Mouse (Mus musculus) neural tube, embryonic 15.5 days (tissue): ENCODE results near the gene Irgq. TPM values are rescaled to one million over a fixed set of nuclear protein-coding genes. Genes with fewer than 3 reads are reported as not detected.

Experiments used
- ATAC-seq: fragments of 200-750 bp; cut with Nextera tagmentation; 2 replicates; pipeline ENCODE4 v1.8.0; 2017; ENCODE audit warnings: mild to moderate bottlenecking, moderate TSS enrichment, moderate library complexity; ENCODE audit not compliant: low FRiP score
- H3K27ac ChIP-seq: fragments of 300-500 bp; sonication (generic); replicated peaks from 2 replicates; pipeline ENCODE4 v1.5.1; 2015; ENCODE audit warnings: mild to moderate bottlenecking, inconsistent platforms
- H3K27me3 ChIP-seq: fragments of 300-500 bp; sonication (generic); replicated peaks from 2 replicates; pipeline ENCODE4 v1.6.1; 2015; ENCODE audit warnings: inconsistent platforms
- H3K36me3 ChIP-seq: fragments of 300-500 bp; sonication (generic); 2 replicates; pipeline ENCODE4 v1.6.1; 2015; ENCODE audit warnings: inconsistent platforms
- H3K4me1 ChIP-seq: fragments of 300-500 bp; sonication (generic); 2 replicates; pipeline ENCODE4 v1.6.1; 2015; ENCODE audit warnings: inconsistent platforms
- H3K4me2 ChIP-seq: fragments of 300-500 bp; sonication (generic); 2 replicates; pipeline ENCODE4 v1.6.1; 2015; ENCODE audit warnings: inconsistent platforms, mild to moderate bottlenecking, moderate library complexity
- H3K4me3 ChIP-seq: fragments of 300-500 bp; sonication (generic); replicated peaks from 2 replicates; pipeline ENCODE4 v1.5.1; 2015; ENCODE audit warnings: mild to moderate bottlenecking, inconsistent platforms
- H3K9ac ChIP-seq: fragments of 300-500 bp; sonication (generic); replicated peaks from 2 replicates; pipeline ENCODE4 v1.6.1; 2015; ENCODE audit warnings: mild to moderate bottlenecking, inconsistent platforms
- H3K9me3 ChIP-seq: fragments of 300-500 bp; sonication (generic); replicated peaks from 2 replicates; pipeline ENCODE4 v1.6.1; 2016; ENCODE audit warnings: inconsistent platforms
- WGBS: fragments of 180-500 bp; shearing (Covaris S2); methylation state at CpG from one replicate; pipeline ENCODE4 v1.1.7; 2015; ENCODE audit warnings: mixed read lengths; 5-methylcytosine and 5-hydroxymethylcytosine counted together
- polyA plus RNA-seq: library from polyadenylated mRNA; unstranded; fragments of >200 nt; fragmentation: Nextera tagmentation; extraction: Ambion mirVana; gene quantifications from 2 replicates; pipeline ENCODE4 v1.2.1, GENCODE M21; 2015

Gene Irgq
- polyA plus RNA-seq, 1 experiment from 2014 or later = 21.1 TPM

GRCm38 (mm10) chr7:24533031-24533571 is 2.6 kb downstream of the Irgq start:
- Histone ChIP-seq H3K4me1 (peaks cover 51% of the 10 kb centered on the region), H3K4me3 (no peak overlapping the region), H3K27ac (no peak overlapping the region), H3K4me2 (peak overlapping the region; percentile 27; the same call in 1 of the 2 replicates), H3K36me3 (peaks cover 30% of the 10 kb centered on the region), H3K27me3 (no peaks in the 10 kb centered on the region), H3K9me3 (no peaks in the 10 kb centered on the region), H3K9ac (no peak overlapping the region)
- ATAC-seq = no peak
- 67% methylated on average over 28 of the region's 28 CpGs for WGBS

DNA sequence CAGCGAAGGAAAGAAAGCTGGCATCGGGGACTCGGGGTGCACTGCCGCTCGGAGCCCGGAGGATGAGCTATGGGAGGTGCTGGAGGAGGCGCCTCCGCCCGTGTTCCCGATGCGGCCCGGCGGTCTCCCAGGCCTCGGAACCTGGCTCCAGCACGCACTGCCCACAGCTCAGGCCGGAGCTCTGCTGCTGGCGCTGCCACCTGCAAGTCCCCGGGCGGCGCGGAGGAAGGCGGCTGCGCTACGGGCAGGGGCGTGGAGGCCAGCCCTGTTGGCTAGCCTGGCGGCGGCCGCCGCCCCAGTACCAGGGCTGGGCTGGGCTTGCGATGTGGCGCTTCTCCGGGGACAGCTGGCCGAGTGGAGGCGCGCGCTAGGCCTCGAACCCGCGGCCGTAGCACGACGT is 3.3 kb downstream of the Irgq start:
- peaks cover 51% of the 10 kb centered on the region for H3K4me1 ChIP-seq
- 33% methylated on average over 33 of the region's 42 CpGs for WGBS
- H3K27me3 ChIP-seq = no peaks in the 10 kb centered on the region

DNA sequence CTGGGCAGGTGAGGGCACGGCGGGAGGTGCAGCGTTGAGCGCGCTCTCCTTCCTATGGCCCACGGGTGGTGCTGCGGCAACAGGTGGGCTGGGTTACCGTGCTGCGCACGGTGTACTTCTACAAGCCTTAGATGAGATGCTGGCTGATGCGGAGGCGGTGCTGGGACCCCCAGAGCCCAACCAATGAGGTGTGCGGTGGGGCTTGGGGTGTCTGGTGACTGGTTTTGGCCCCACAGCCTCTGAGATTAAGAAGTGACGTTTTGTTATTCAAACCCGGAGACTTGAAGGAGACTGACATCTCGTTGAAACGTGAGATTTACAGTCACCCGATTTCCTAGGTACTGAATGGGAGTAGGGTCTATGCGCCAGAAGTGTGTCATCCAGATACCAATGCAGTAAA is 3.8 kb downstream of the Irgq start:
- no peak overlapping the region for H3K27ac ChIP-seq
- 28% methylated on average over 19 of the region's 19 CpGs for WGBS
- ATAC-seq = no peak
- no peaks in the 10 kb centered on the region for H3K27me3 ChIP-seq
- H3K9ac ChIP-seq = no peak overlapping the region
- peak overlapping the region; percentile 4; the same call in 1 of the 2 replicates for H3K4me3 ChIP-seq
- H3K4me2 ChIP-seq = peak overlapping the region; percentile 27
- no peaks in the 10 kb centered on the region for H3K9me3 ChIP-seq
- peaks cover 30% of the 10 kb centered on the region for H3K36me3 ChIP-seq
- peaks cover 46% of the 10 kb centered on the region for H3K4me1 ChIP-seq

More for the DNA sequence above, 3.3 kb downstream of the Irgq start:
- H3K36me3 ChIP-seq = peaks cover 30% of the 10 kb centered on the region
- no peaks in the 10 kb centered on the region for H3K9me3 ChIP-seq
- H3K4me2 ChIP-seq = peak overlapping the region; percentile 27
- no peak for ATAC-seq
- H3K9ac ChIP-seq = no peak overlapping the region
- no peak overlapping the region for H3K27ac ChIP-seq
- peak overlapping the region; percentile 4; the same call in 1 of the 2 replicates for H3K4me3 ChIP-seq

GRCm38 (mm10) chr7:24537081-24537480 is 6.6 kb downstream of the Irgq start:
- H3K4me2 ChIP-seq = no peak overlapping the region
- H3K4me1 ChIP-seq = peaks cover 30% of the 10 kb centered on the region
- 66% methylated on average over 4 of the region's 4 CpGs for WGBS
- H3K27ac ChIP-seq = no peak overlapping the region
- H3K9me3 ChIP-seq = no peaks in the 10 kb centered on the region
- no peak overlapping the region for H3K9ac ChIP-seq
- peaks cover 30% of the 10 kb centered on the region for H3K36me3 ChIP-seq
- H3K4me3 ChIP-seq = no peak overlapping the region
- H3K27me3 ChIP-seq = no peaks in the 10 kb centered on the region
- no peak for ATAC-seq

DNA sequence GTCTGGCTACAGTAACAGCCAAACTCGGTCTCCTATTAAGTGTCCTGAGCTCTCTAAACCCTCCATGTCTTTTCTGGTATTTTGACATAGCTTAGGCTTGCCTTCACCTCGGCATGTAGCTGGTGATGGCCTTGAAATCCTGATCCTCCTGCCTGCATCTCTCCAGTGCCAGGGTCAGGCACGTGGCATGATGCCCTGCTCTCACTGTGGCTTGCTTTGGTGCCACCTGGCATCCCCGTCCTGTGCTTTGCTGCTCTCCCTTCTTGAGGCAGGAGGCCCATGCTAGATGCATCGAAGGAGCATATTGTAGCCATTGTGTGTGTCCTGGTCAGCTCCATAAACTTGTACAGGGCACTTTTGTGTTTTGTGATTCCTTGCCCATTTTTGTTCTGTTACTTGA is 7.1 kb downstream of the Irgq start:
- 80% methylated on average over 5 of the region's 5 CpGs for WGBS
- no peak for ATAC-seq
- Histone ChIP-seq H3K9me3 (no peaks in the 10 kb centered on the region), H3K9ac (no peak overlapping the region; the same call in 1 of the 2 replicates), H3K27me3 (no peaks in the 10 kb centered on the region), H3K27ac (0 out of 2 replicates have a peak overlapping the region, but pooled peaks have one; percentile 23), H3K4me2 (no peak overlapping the region), H3K4me1 (peaks cover 25% of the 10 kb centered on the region), H3K36me3 (peaks cover 27% of the 10 kb centered on the region), H3K4me3 (no peak overlapping the region)

DNA sequence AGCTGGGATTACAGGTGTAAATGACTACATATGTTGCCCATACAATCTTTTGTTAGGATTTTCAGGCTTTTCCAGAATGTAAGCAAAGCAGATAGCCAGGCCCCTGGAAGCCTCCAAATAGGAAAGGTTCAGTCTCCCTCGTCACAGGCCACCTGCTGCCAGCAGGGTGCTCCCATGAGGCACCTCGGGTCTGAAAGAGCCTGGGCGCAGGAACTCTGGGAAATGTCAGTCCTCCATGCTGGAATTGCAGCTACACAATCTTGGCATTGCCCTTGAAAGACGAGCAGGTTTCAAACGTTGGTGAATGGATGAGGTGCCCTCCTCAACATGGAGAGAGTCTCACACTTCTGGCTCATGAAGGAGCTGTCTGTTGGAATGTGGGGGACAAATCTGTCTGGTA is 7.7 kb downstream of the Irgq start:
- Histone ChIP-seq H3K27ac (no peak overlapping the region), H3K9ac (no peak overlapping the region), H3K36me3 (peaks cover 27% of the 10 kb centered on the region), H3K4me1 (peaks cover 21% of the 10 kb centered on the region), H3K27me3 (no peaks in the 10 kb centered on the region), H3K4me2 (no peak overlapping the region), H3K4me3 (no peak overlapping the region), H3K9me3 (no peaks in the 10 kb centered on the region)
- no peak for ATAC-seq
- WGBS = 44% methylated on average over 5 of the region's 5 CpGs

DNA sequence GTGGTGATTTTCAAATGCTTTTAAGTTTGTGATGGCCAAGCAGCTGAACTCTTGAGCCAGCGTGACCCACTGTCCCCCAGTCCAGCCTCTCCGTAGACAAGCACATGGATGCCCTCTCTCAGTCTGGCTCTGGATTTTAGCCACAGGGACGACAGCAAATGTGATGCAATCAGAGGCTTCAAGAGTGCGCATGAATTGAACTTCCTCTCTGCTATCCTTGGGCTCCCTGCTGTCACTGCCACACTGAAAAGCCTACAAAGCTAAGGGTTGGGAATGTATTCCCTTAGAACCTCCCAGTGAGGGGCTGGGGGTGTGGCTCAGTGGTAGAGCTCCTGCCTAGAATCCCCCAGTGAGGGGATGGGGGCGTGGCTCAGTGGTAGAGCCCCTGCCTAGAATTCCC is 8.2 kb downstream of the Irgq start:
- H3K36me3 ChIP-seq = peaks cover 23% of the 10 kb centered on the region
- no peaks in the 10 kb centered on the region for H3K9me3 ChIP-seq
- H3K9ac ChIP-seq = no peak overlapping the region
- H3K4me1 ChIP-seq = peaks cover 15% of the 10 kb centered on the region
- WGBS = 79% methylated on average over 5 of the region's 5 CpGs
- no peak overlapping the region for H3K27ac ChIP-seq
- ATAC-seq = no peak
- H3K4me3 ChIP-seq = no peak overlapping the region
- no peak overlapping the region for H3K4me2 ChIP-seq
- H3K27me3 ChIP-seq = no peaks in the 10 kb centered on the region

DNA sequence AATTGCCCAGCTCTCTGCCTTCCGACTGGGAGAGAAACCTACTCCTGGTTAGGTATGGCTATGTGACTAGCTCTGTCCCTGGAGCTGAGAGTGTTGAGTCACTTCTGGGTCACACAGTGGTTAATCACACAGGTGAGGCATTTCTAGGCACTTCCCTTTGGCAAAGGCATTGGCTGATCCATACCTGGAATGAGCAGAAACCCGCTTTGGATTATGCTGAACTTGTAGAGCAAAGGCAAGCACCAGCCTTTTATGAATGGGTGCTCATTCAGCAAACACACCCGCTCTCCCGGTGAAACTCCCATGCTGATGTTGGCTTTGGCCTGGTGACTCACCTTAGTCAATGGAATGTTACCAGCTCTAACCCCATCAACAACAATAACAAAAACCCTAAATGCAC is 9.2 kb downstream of the Irgq start:
- H3K4me1 ChIP-seq = peaks cover 6% of the 10 kb centered on the region; the same call in 1 of the 2 replicates
- H3K27me3 ChIP-seq = no peaks in the 10 kb centered on the region
- H3K9ac ChIP-seq = no peak overlapping the region
- 95% methylated on average over 4 of the region's 4 CpGs for WGBS
- ATAC-seq = no peak
- no peak overlapping the region for H3K4me2 ChIP-seq
- no peak overlapping the region for H3K27ac ChIP-seq
- H3K4me3 ChIP-seq = no peak overlapping the region
- H3K9me3 ChIP-seq = no peaks in the 10 kb centered on the region
- peaks cover 14% of the 10 kb centered on the region for H3K36me3 ChIP-seq

DNA sequence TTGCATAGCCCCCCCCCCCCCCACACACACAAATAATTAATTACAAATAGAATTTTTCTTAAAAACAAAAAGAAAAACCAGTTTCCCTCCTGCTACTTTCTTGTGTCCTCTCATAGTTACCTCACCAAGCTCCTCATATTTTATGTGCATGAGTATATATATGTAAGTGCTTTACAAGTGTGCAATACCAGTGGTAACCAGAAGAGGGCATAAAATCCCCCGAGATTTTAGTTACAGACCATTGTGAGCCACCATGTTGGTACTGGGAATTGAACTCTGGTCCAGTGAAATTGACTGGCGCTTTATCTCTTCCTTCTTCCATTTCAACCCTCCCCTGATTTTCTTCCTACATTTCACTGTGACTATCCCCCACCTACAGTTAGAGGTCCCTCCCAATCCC is 14.0 kb downstream of the Irgq start:
- Histone ChIP-seq H3K27me3 (no peaks in the 10 kb centered on the region), H3K4me2 (no peak overlapping the region), H3K9me3 (no peaks in the 10 kb centered on the region), H3K36me3 (peaks cover 6% of the 10 kb centered on the region), H3K9ac (no peak overlapping the region), H3K4me1 (peaks cover 17% of the 10 kb centered on the region), H3K4me3 (no peak overlapping the region), H3K27ac (no peak overlapping the region)
- ATAC-seq = no peak
- 86% methylated on average over 2 of the region's 2 CpGs for WGBS

DNA sequence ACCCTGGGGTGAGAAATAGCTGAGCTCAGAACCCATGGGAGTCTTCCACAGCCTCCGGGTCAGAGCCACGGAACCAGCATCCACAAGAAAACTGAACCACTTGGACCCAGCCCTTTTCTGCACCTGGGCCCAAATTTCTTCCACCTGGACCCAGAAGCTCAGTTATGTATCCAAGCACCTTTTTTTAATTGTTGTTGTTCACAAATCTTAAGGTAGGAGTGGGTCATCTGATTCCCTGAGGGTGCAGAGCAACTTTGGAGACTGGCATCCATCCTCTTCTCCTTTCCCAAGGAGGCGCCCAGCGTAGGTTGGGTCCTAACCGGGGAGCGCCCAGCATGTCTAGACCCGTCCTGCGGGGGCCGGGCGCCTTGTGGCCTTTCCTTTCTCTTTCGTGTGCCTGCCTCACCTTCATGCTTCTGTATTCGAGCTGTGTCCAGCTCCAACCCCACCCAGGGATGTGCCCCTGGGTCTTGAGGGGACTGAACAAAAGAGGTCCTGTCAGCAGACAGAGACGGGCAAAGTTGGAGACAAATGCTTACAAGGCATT is 15.7 kb downstream of the Irgq start, which contains the start of the genes Pinlyp and Xrcc1:
Gene Pinlyp, minus strand, starts transcription at position 51 of the 547 bp plus-strand sequence.
Gene Xrcc1, plus strand, starts transcription at position 222 of the 547 bp plus-strand sequence.
- peak; percentile 16; the same call in 1 of the 2 replicates for ATAC-seq
- WGBS = 41% methylated on average over 13 of the region's 13 CpGs
- peak within 1 kb of the TSS; percentile 78 for H3K27ac ChIP-seq
- H3K4me2 ChIP-seq = peak within 1 kb of the TSS; percentile 77
- H3K27me3 ChIP-seq = no peaks in the 10 kb centered on the region
- peak within 1 kb of the TSS; percentile 85 for H3K4me3 ChIP-seq
- peaks cover 11% of the 10 kb centered on the region for H3K36me3 ChIP-seq
- no peaks in the 10 kb centered on the region for H3K9me3 ChIP-seq
- H3K9ac ChIP-seq = peak within 1 kb of the TSS; percentile 79
- peaks cover 17% of the 10 kb centered on the region for H3K4me1 ChIP-seq

DNA sequence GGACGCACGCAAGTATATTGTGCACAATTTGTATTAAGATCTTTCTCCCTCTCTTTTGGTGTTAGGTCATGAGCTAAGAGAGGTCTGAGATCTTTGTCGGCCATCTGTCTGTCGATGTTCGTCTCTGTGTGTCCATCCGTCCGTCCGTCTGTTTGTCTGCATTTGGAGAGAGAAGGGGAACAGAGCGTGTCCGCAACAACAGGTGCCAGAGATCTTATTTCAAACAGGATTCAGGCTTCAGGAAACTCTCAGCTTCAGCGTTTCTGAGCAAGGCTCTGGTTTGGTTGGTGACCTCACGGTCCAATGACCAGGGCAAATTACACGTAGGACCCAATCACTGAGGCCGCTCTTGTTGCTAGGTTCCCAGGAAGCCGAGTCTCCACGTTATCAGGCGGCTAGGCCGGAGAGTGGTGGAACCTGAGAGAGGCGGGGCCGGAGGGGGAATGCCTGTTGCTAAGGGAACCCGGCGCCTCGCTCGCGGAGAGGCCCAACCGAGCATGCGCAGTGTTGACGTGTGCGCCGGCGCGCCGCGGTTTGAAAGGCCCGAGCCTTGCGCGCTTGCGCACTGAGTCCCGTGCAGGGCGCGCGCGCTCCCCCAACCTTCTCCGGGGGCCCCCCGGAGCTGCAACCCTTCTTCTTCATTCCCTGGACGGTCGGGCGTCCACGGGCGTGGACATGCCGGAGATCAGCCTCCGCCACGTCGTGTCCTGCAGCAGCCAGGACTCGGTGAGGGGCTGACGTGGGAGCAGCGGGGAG is 16.3 kb downstream of the Irgq start:
- H3K36me3 ChIP-seq = peaks cover 18% of the 10 kb centered on the region
- no peaks in the 10 kb centered on the region for H3K27me3 ChIP-seq
- H3K4me2 ChIP-seq = peak overlapping the region; percentile 77
- H3K9me3 ChIP-seq = no peaks in the 10 kb centered on the region
- WGBS = under 1% methylated on average over 57 of the region's 57 CpGs
- H3K9ac ChIP-seq = peak overlapping the region; percentile 79
- H3K4me3 ChIP-seq = peak overlapping the region; percentile 85
- peak; percentile 97 for ATAC-seq
- H3K27ac ChIP-seq = peak overlapping the region; percentile 78
- H3K4me1 ChIP-seq = peaks cover 17% of the 10 kb centered on the region
